Mouse (Mus musculus): ENCODE measurements around the gene Mob3c.

DNA sequence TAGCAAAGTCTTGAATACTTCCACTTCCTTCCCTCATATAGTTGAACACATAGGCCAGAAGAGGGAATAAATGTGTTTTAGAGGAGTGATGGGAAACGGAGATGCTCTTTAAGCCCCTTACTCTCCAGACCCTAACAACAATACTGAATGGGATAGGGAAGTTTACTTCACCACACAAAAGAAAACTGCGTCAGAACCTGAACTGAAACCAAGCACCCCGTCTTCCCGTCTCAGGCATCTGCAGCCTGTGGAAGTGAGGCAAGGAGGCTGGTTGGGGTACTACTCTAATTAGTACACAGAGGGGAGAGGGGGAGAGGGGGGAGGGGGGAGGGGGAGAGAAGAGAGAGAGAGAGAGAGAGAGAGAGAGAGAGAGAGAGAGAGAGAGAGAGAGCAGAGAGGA, 10.3 kb downstream of the Mob3c start:
- no peak for TF ChIP-seq CTCF (IDR thresholded peaks at IDR 0.05; ENCODE audit: borderline replicate concordance, insufficient read depth, low read length)
- no peak for TF ChIP-seq POLR2A (IDR thresholded peaks at IDR 0.05; ENCODE audit: low read depth, low read length)
